Mouse (Mus musculus) thymus, adult 2 months (tissue): ENCODE data around the gene Gm9821.

Experiments used
- CTCF ChIP-seq: fragments of 200-500 bp; IDR thresholded peaks from 2 replicates; pipeline ENCODE4 v1.5.1; 2012; ENCODE audit warnings: mild to moderate bottlenecking, control low read depth, low read length, moderate library complexity, borderline replicate concordance; ENCODE audit not compliant: control insufficient read depth, poor library complexity, insufficient read depth; ENCODE audit errors: extremely low read depth
- POLR2A ChIP-seq: fragments of 200-500 bp; IDR thresholded peaks from 2 replicates; pipeline ENCODE4 v1.6.1; 2012; ENCODE audit warnings: mild to moderate bottlenecking, low read length, control low read depth, moderate library complexity; ENCODE audit not compliant: control insufficient read depth, poor library complexity, insufficient read depth; ENCODE audit errors: extremely low read depth

DNA sequence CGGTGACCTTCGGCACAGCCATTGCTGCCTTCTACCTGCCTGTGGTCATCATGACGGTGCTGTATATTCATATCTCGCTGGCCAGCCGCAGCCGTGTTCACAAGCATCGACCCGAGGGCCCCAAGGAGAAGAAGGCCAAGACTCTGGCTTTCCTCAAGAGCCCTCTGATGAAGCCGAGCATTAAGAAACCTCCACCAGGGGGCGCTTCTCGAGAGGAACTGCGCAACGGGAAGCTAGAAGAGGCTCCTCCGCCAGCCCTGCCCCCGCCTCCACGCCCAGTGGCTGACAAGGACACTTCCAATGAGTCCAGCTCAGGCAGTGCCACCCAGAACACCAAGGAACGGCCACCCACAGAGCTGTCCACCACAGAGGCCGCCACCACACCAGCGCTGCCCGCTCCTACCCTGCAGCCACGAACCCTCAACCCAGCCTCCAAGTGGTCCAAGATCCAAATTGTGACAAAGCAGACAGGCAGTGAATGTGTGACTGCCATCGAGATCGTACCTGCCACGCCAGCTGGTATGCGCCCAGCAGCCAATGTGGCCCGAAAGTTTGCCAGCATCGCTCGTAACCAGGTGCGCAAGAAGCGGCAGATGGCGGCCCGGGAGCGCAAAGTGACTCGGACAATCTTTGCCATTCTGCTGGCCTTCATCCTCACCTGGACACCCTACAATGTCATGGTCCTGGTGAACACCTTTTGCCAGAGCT, 17.5 kb upstream of the Gm9821 start:
- 0 out of 2 replicates have a peak, but pooled peaks have one; percentile 11 for TF ChIP-seq POLR2A
- TF ChIP-seq CTCF, result peak; percentile 77; the same call in 1 of the 2 replicates
